Mouse (Mus musculus) CD4-positive, CD25-positive, alpha-beta regulatory T cell, adult 2 months (primary cell): ENCODE results near the gene Maea.

Experiments
- DNase-seq: peaks from one replicate; pipeline ENCODE4 v3.0.0-alpha.2; 2012; ENCODE audit warnings: low read depth, low spot score

The Maea gene

DNA sequence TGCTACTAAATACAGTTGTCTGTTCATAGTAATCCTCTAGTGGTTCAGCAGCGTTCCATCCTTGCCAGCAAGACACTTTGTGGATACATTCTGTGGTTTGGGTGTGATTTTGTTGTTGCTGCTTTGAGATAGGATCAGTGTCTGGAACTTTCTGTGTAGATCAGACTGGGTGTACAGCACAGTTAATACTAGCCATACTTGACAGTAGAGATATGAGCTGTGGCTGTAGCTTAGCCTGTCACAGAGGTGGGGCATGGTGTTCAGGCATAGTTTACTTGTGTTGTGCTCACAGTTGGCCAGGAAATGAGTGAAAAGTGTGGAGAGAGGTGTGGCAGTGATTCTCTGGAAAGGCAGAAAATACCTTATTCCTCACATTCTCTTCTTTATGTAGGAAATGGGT lies 22.2 kb downstream of the Maea start:
- DNase-seq: no peak

GRCm38 (mm10) chr5:33358467-33358866 lies 23.2 kb downstream of the Maea start:
- no peak for DNase-seq

- no peak for DNase-seq
These were observed 28.0 kb downstream of the Maea start for GRCm38 (mm10) chr5:33363263-33363662.

DNA sequence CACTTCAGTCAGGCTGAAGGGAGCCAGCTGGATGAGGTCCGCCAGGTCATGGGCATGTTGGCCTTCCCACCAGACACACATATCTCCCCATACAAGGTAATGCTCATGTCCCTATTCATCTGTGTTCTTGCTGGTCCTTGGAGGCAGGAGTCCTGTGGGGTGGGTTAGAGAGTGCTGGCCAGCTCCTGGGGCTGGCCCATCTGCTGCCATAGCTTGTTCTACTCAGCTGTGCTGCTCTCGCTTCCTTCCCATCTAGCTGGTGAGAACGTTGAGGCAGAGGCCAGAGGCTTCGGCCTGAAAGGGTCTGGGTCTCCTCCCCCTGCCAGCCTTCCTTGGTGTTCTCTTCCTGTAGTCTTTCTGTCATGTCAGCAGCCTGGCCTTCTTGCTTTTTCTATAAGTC lies 33.3 kb downstream of the Maea start:
- DNase-seq: no peak

- DNase-seq: peak; percentile 34
These were observed 35.8 kb downstream of the Maea start for GRCm38 (mm10) chr5:33371137-33371536.

GRCm38 (mm10) chr5:33371668-33372067 lies 36.4 kb downstream of the Maea start:
- DNase-seq: no peak

GRCm38 (mm10) chr5:33372331-33373038 lies 37.2 kb downstream of the Maea start:
- DNase-seq: no peak

DNA sequence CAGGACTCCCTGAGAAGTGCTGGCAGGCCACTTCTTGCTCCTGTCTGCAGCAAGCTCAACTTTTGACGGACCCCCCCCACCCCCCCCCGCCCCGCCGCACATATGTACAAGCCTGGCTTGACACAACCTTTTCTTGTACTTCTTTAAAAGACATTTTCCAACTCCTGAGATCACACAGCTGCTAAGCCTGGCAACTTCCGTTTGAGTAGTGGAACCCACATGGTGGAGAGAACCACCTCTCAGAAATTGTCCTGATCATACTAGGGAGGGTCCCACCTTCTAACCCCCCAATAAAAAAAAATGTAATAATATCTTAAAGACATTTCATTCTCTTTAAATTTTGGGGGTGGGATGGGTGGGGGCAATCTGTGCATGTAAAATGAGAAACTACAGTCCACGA lies 41.9 kb downstream of the Maea start:
- peak; percentile 33 for DNase-seq

- peak; percentile 70 for DNase-seq
These were observed 42.5 kb downstream of the Maea start for GRCm38 (mm10) chr5:33377801-33378301.

- peak; percentile 100 for DNase-seq
These were observed 43.1 kb downstream of the Maea start, which contains the start of gene Uvssa for GRCm38 (mm10) chr5:33378302-33378854. TSS of gene Uvssa (plus strand) at chr5:33378549.

DNA sequence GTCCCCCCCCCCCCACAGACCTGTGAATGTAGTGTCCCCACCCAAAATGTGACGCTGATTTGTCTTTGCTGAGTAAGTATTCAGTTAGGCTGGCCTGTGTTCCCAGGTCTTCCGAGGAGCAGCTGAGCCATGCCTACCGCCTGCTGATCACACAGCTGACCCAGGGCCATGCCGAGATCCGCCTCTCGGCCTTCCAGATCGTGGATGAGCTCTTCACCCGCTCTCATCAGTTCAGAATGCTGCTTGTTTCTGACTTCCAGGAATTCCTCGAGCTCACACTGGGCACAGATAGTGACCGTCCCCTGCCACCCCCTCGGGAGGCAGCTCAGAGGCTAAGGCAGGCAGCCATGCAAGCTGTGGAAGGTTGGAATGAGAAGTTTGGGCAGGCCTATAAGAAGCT lies 52.2 kb downstream of the Maea start:
- DNase-seq: no peak

DNA sequence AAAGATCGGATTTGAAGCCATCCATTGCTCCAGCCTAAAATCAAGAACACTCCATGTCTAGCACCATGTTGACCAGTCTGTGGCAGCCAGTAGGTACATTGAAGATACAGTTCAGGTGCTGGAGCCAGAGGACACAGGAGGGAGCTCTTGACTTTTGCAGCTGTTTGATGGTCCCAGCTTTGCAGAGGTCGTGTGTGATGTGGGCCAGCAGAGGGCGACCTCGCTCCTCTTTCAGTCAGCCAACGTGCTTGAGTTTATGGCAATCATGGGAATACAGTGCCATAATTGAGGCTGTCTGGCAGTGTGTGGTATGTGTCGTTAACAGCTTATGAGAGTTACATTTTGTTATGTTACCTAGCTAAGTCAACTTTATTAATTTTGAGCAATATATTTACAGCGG lies 58.5 kb downstream of the Maea start:
- DNase-seq: peak; percentile 87

- DNase-seq: no peak
These were observed 60.4 kb downstream of the Maea start for GRCm38 (mm10) chr5:33395693-33396092.

DNA sequence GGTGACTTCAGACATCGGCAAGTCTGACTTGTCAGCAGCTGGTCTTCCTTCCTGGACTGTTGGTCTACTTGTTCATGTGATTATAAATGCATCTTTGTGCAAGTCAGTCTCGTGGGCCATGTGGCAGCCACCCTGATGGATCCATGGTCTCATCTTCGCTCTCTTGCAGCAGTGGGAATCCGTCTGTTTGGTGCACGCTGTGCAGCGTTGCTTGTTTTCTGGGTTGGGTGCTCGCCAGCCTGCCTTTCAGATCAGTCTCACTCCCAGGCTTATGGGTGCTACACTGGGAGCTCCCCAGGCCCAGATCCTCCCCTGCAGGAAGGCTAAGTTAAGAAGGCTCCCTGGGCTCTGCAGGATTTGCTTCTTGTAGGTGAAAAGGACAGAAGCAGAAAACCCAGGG lies 61.5 kb downstream of the Maea start:
- no peak for DNase-seq

DNA sequence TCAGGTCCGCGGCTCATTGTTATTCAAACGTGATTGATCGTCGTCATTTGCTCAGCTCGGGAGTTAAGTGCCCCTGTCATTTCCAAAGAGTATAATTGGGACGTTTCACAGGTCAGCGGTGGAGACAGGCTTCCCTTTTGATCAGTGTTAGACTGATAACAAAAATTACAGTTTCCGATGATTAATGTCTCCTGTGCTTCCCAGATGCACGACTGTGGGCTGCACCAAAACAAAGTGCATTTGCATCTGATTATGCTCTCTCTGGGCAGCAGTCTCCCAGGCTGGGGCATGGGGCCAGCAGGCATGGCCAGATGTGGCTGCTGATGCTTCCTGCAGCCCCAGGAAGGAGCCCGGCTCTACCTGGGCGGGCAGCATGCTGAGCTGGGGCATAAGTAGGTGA lies 65.5 kb downstream of the Maea start:
- no peak for DNase-seq

DNA sequence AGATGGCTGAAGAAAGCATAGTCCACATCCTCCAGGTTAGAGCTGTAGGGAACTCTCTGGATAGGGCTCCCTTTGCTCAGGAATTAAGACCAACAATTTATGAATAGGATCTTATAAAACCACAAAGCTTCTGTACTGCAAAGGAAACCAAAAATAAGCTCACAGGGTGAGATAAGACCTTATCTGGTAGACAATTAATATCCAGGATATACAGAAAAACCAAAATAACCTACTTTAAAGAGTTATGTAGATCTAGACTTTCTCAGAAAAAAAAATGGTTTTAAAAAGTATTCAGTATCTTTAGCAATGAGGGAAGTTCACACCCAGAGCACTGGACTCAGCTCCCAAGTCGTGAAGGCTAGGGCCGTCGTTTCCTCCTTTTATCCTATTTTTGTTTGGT lies 85.0 kb downstream of the Maea start:
- DNase-seq: no peak
